Mouse (Mus musculus) mature B cell (primary cell): ENCODE data around the gene Kcnip4.

Experiments
- in situ Hi-C: fragments of 300-500 bp; cut with MboI; formaldehyde crosslinking; loops from 2 replicates; pipeline ENCODE4 v1.14.3; 2019

Gene Kcnip4

GRCm38 (mm10) chr5:48878081-48878480 is 646.6 kb downstream of the Kcnip4 start:
- in situ Hi-C loops: no loop called here

GRCm38 (mm10) chr5:48864268-48864967 is 660.3 kb downstream of the Kcnip4 start:
- in situ Hi-C loops: no loop called here

- in situ Hi-C loops: no loop called here
Measured at GRCm38 (mm10) chr5:48840971-48841370, 683.7 kb downstream of the Kcnip4 start.

- in situ Hi-C loops: no loop called here
Measured at GRCm38 (mm10) chr5:48795526-48795925, 729.2 kb downstream of the Kcnip4 start.

GRCm38 (mm10) chr5:48779376-48779775 is 745.3 kb downstream of the Kcnip4 start:
- in situ Hi-C loops: no loop called here

GRCm38 (mm10) chr5:48748613-48749012 is 776.1 kb downstream of the Kcnip4 start:
- in situ Hi-C loops: no loop called here

GRCm38 (mm10) chr5:48737640-48738039 is 787.1 kb downstream of the Kcnip4 start:
- in situ Hi-C loops: no loop called here

- in situ Hi-C loops: no loop called here
Measured at GRCm38 (mm10) chr5:48718166-48718565, 806.5 kb downstream of the Kcnip4 start.

GRCm38 (mm10) chr5:48705997-48706396 is 818.7 kb downstream of the Kcnip4 start:
- in situ Hi-C loops: no loop called here

GRCm38 (mm10) chr5:48687068-48687467 is 837.6 kb downstream of the Kcnip4 start:
- in situ Hi-C loops: no loop called here

- in situ Hi-C loops: no loop called here
Measured at GRCm38 (mm10) chr5:48679733-48680595, 844.7 kb downstream of the Kcnip4 start.

- in situ Hi-C loops: no loop called here
Measured at GRCm38 (mm10) chr5:48662504-48662903, 862.2 kb downstream of the Kcnip4 start.

- in situ Hi-C loops: no loop called here
Measured at GRCm38 (mm10) chr5:48659975-48660374, 864.7 kb downstream of the Kcnip4 start.

- in situ Hi-C loops: no loop called here
Measured at GRCm38 (mm10) chr5:48650496-48650895, 874.2 kb downstream of the Kcnip4 start.

GRCm38 (mm10) chr5:48636675-48637074 is 888.0 kb downstream of the Kcnip4 start:
- in situ Hi-C loops: no loop called here

- in situ Hi-C loops: no loop called here
Measured at GRCm38 (mm10) chr5:48633631-48634030, 891.1 kb downstream of the Kcnip4 start.

- in situ Hi-C loops: no loop called here
Measured at GRCm38 (mm10) chr5:48623370-48623769, 901.3 kb downstream of the Kcnip4 start.

GRCm38 (mm10) chr5:48606916-48607315 is 917.8 kb downstream of the Kcnip4 start:
- in situ Hi-C loops: no loop called here

GRCm38 (mm10) chr5:48606281-48606680 is 918.4 kb downstream of the Kcnip4 start:
- in situ Hi-C loops: no loop called here

- in situ Hi-C loops: no loop called here
Measured at GRCm38 (mm10) chr5:48599481-48600040, 925.1 kb downstream of the Kcnip4 start.

GRCm38 (mm10) chr5:48588014-48588413 is 936.7 kb downstream of the Kcnip4 start:
- in situ Hi-C loops: no loop called here

GRCm38 (mm10) chr5:48583431-48583830 is 941.3 kb downstream of the Kcnip4 start:
- in situ Hi-C loops: no loop called here
